Mouse (Mus musculus) hindbrain, embryonic 16.5 days (tissue): Measurements from ENCODE around the gene Qsox2. TPM values are rescaled to one million over a fixed set of nuclear protein-coding genes. Genes with fewer than 3 reads are reported as not detected.

Experiments used
- ATAC-seq: fragments of 200-750 bp; cut with Nextera tagmentation; 2 replicates; pipeline ENCODE4 v1.8.0; 2017; ENCODE audit warnings: moderate TSS enrichment, moderate library complexity
- H3K27ac ChIP-seq: fragments of 300-500 bp; sonication (generic); 2 replicates; pipeline ENCODE4 v1.5.1; 2014; ENCODE audit warnings: low read depth, mild to moderate bottlenecking, control low read depth, low read length, moderate library complexity
- H3K27me3 ChIP-seq: fragments of 300-500 bp; sonication (generic); replicated peaks from 2 replicates; pipeline ENCODE4 v1.6.1; 2014; ENCODE audit warnings: low read length; ENCODE audit not compliant: control insufficient read depth, insufficient read depth
- H3K36me3 ChIP-seq: fragments of 300-500 bp; sonication (generic); 2 replicates; pipeline ENCODE4 v1.6.1; 2014; ENCODE audit warnings: mild to moderate bottlenecking, low read length, moderate library complexity, mixed read lengths; ENCODE audit not compliant: control insufficient read depth, insufficient read depth
- H3K4me1 ChIP-seq: fragments of 300-500 bp; sonication (generic); 2 replicates; pipeline ENCODE4 v1.6.1; 2014; ENCODE audit warnings: low read depth, low read length; ENCODE audit not compliant: control insufficient read depth, insufficient read depth
- H3K4me2 ChIP-seq: fragments of 300-500 bp; sonication (generic); 2 replicates; pipeline ENCODE4 v1.6.1; 2014; ENCODE audit warnings: mild to moderate bottlenecking, low read length, control low read depth, moderate library complexity
- H3K4me3 ChIP-seq: fragments of 300-500 bp; sonication (generic); 2 replicates; pipeline ENCODE4 v1.5.1; 2014; ENCODE audit warnings: mild to moderate bottlenecking, low read length, control low read depth, moderate library complexity
- H3K9ac ChIP-seq: fragments of 300-500 bp; sonication (generic); 2 replicates; pipeline ENCODE4 v1.6.1; 2014; ENCODE audit warnings: low read depth, mild to moderate bottlenecking, control low read depth, low read length, moderate library complexity
- H3K9me3 ChIP-seq: fragments of 300-500 bp; sonication (generic); 2 replicates; pipeline ENCODE4 v1.6.1; 2014; ENCODE audit warnings: mild to moderate bottlenecking, low read length, moderate library complexity; ENCODE audit not compliant: control insufficient read depth
- WGBS: fragments of 180-500 bp; shearing (Covaris S2); extraction: QIAGEN DNeasy Blood & Tissue Kit; methylation state at CpG from one replicate; pipeline ENCODE4 v1.1.7; 2014; 5-methylcytosine and 5-hydroxymethylcytosine counted together
- polyA plus RNA-seq: library from polyadenylated mRNA; unstranded; fragments of >200 nt; fragmentation: Nextera tagmentation; extraction: Ambion mirVana; gene quantifications from 2 replicates; pipeline ENCODE4 v1.2.1, GENCODE M21; 2015

Qsox2 gene
- polyA plus RNA-seq, 1 experiment from 2014 or later = 15.3 TPM

- Histone ChIP-seq H3K36me3 (no peaks in the 10 kb centered on the region), H3K4me3 (no peak overlapping the region), H3K9ac (no peak overlapping the region), H3K4me2 (no peak overlapping the region), H3K4me1 (no peaks in the 10 kb centered on the region), H3K27ac (no peak overlapping the region), H3K27me3 (no peaks in the 10 kb centered on the region), H3K9me3 (no peaks in the 10 kb centered on the region)
- 77% methylated on average over 4 of the region's 4 CpGs for WGBS
- ATAC-seq = no peak
Measured at GRCm38 (mm10) chr2:26264646-26265045, 27.3 kb upstream of the Qsox2 start.

- ATAC-seq = no peak
- WGBS = 88% methylated on average over 16 of the region's 16 CpGs
- H3K9me3 ChIP-seq = no peaks in the 10 kb centered on the region
- no peak overlapping the region for H3K9ac ChIP-seq
- no peaks in the 10 kb centered on the region for H3K4me1 ChIP-seq
- H3K36me3 ChIP-seq = no peaks in the 10 kb centered on the region
- no peak overlapping the region for H3K27ac ChIP-seq
- H3K27me3 ChIP-seq = no peaks in the 10 kb centered on the region
- no peak overlapping the region for H3K4me2 ChIP-seq
- H3K4me3 ChIP-seq = no peak overlapping the region
Measured at GRCm38 (mm10) chr2:26257315-26258096, 20.2 kb upstream of the Qsox2 start.

- Histone ChIP-seq H3K4me2 (no peak overlapping the region), H3K4me3 (no peak overlapping the region), H3K4me1 (no peaks in the 10 kb centered on the region), H3K9me3 (no peaks in the 10 kb centered on the region), H3K27ac (no peak overlapping the region), H3K27me3 (no peaks in the 10 kb centered on the region), H3K36me3 (no peaks in the 10 kb centered on the region), H3K9ac (0 out of 2 replicates have a peak overlapping the region, but pooled peaks have one; percentile 15)
- WGBS = 51% methylated on average over 4 of the region's 4 CpGs
- no peak for ATAC-seq
Measured at GRCm38 (mm10) chr2:26254816-26255215, 17.5 kb upstream of the Qsox2 start.

GRCm38 (mm10) chr2:26252514-26253206, 15.3 kb upstream of the Qsox2 start:
- H3K4me3 ChIP-seq = no peak overlapping the region
- H3K9me3 ChIP-seq = no peaks in the 10 kb centered on the region
- no peak for ATAC-seq
- no peaks in the 10 kb centered on the region for H3K36me3 ChIP-seq
- WGBS = 71% methylated on average over 8 of the region's 8 CpGs
- no peak overlapping the region for H3K27ac ChIP-seq
- H3K4me1 ChIP-seq = no peaks in the 10 kb centered on the region
- H3K4me2 ChIP-seq = no peak overlapping the region
- no peak overlapping the region for H3K9ac ChIP-seq
- H3K27me3 ChIP-seq = no peaks in the 10 kb centered on the region

GRCm38 (mm10) chr2:26247531-26247930, 10.2 kb upstream of the Qsox2 start:
- Histone ChIP-seq H3K4me1 (no peaks in the 10 kb centered on the region), H3K27me3 (no peaks in the 10 kb centered on the region), H3K36me3 (no peaks in the 10 kb centered on the region), H3K9ac (no peak overlapping the region), H3K9me3 (no peaks in the 10 kb centered on the region), H3K4me3 (no peak overlapping the region), H3K4me2 (no peak overlapping the region), H3K27ac (no peak overlapping the region)
- WGBS = 69% methylated on average over 3 of the region's 3 CpGs
- ATAC-seq = no peak

- no peaks in the 10 kb centered on the region for H3K27me3 ChIP-seq
- H3K9ac ChIP-seq = no peak overlapping the region
- ATAC-seq = no peak
- H3K36me3 ChIP-seq = no peaks in the 10 kb centered on the region
- WGBS = 54% methylated on average over 3 of the region's 3 CpGs
- H3K4me2 ChIP-seq = no peak overlapping the region
- H3K9me3 ChIP-seq = no peaks in the 10 kb centered on the region
- H3K4me1 ChIP-seq = peaks cover 9% of the 10 kb centered on the region
- H3K27ac ChIP-seq = no peak overlapping the region
- H3K4me3 ChIP-seq = no peak overlapping the region
Measured at GRCm38 (mm10) chr2:26240841-26241240, 3.5 kb upstream of the Qsox2 start.

- H3K4me3 ChIP-seq = no peak overlapping the region
- H3K9ac ChIP-seq = no peak overlapping the region
- no peaks in the 10 kb centered on the region for H3K27me3 ChIP-seq
- no peak overlapping the region for H3K27ac ChIP-seq
- peaks cover 12% of the 10 kb centered on the region for H3K4me1 ChIP-seq
- ATAC-seq = no peak
- WGBS = 53% methylated on average over 9 of the region's 9 CpGs
- no peaks in the 10 kb centered on the region for H3K36me3 ChIP-seq
- no peak overlapping the region for H3K4me2 ChIP-seq
- no peaks in the 10 kb centered on the region for H3K9me3 ChIP-seq
Measured at GRCm38 (mm10) chr2:26240330-26240729, 3.0 kb upstream of the Qsox2 start.

GRCm38 (mm10) chr2:26236681-26237289, 540 bp downstream of the Qsox2 start:
- H3K9me3 ChIP-seq = no peaks in the 10 kb centered on the region
- ATAC-seq = peak; percentile 77
- H3K4me2 ChIP-seq = peak overlapping the region; percentile 92
- WGBS = under 1% methylated on average over 28 of the region's 51 CpGs
- H3K9ac ChIP-seq = peak overlapping the region; percentile 93
- H3K27me3 ChIP-seq = no peaks in the 10 kb centered on the region
- H3K4me3 ChIP-seq = peak overlapping the region; percentile 97
- no peaks in the 10 kb centered on the region for H3K36me3 ChIP-seq
- H3K27ac ChIP-seq = peak overlapping the region; percentile 86
- H3K4me1 ChIP-seq = peaks cover 18% of the 10 kb centered on the region

GRCm38 (mm10) chr2:26234771-26235170, 2.6 kb downstream of the Qsox2 start:
- Histone ChIP-seq H3K9ac (no peak overlapping the region), H3K27me3 (no peaks in the 10 kb centered on the region), H3K27ac (no peak overlapping the region), H3K4me3 (no peak overlapping the region), H3K9me3 (no peaks in the 10 kb centered on the region), H3K4me2 (no peak overlapping the region), H3K36me3 (no peaks in the 10 kb centered on the region), H3K4me1 (peaks cover 18% of the 10 kb centered on the region)
- 88% methylated on average over 2 of the region's 2 CpGs for WGBS
- no peak for ATAC-seq
